Mouse (Mus musculus): ENCODE results near the gene Emx1. TPM values are rescaled to one million over a fixed set of nuclear protein-coding genes. Genes with fewer than 3 reads are reported as not detected.

The Emx1 gene
- polyA plus RNA-seq, 1 experiment from 2014 or later, result 1.5 TPM

GRCm38 (mm10) chr6:85218251-85218650 is 31.0 kb downstream of the Emx1 start:
- ATAC-seq (ENCODE audit: insufficient number of reproducible peaks, insufficient read depth, low FRiP score, low TSS enrichment, low read depth), result no peak
- whole genome bisulfite sequencing, result 53% methylated on average over 4 of the region's 4 CpGs
- no peaks in the 10 kb centered on the region for H3K9me3 ChIP-seq
- no peak overlapping the region for H3K4me2 ChIP-seq
- H3K27ac ChIP-seq, result peak overlapping the region; percentile 56; the same call in 1 of the 2 replicates
- H3K9ac ChIP-seq (replicated peaks), result no peak overlapping the region
- H3K36me3 ChIP-seq, result no peaks in the 10 kb centered on the region
- H3K4me1 ChIP-seq (replicated peaks), result peaks cover 42% of the 10 kb centered on the region
- peaks cover 6% of the 10 kb centered on the region; the same call in 1 of the 2 replicates for H3K27me3 ChIP-seq
- no peak overlapping the region for H3K4me3 ChIP-seq (replicated peaks)

GRCm38 (mm10) chr6:85218684-85219445 is 31.6 kb downstream of the Emx1 start:
- WGBS, result 38% methylated on average over 5 of the region's 5 CpGs

GRCm38 (mm10) chr6:85219706-85220105 is 32.5 kb downstream of the Emx1 start:
- ATAC-seq (ENCODE audit: insufficient number of reproducible peaks, insufficient read depth, low FRiP score, low TSS enrichment, low read depth), result no peak

More at GRCm38 (mm10) chr6:85218684-85219445, 31.6 kb downstream of the Emx1 start:
- Histone ChIP-seq H3K36me3 (no peaks in the 10 kb centered on the region), H3K9ac (replicated peaks) (no peak overlapping the region), H3K4me2 (no peak overlapping the region), H3K4me1 (replicated peaks) (peaks cover 49% of the 10 kb centered on the region), H3K9me3 (no peaks in the 10 kb centered on the region), H3K27ac (peak overlapping the region; percentile 66), H3K27me3 (peaks cover 6% of the 10 kb centered on the region; the same call in 1 of the 2 replicates), H3K4me3 (replicated peaks) (no peak overlapping the region)
- ATAC-seq (ENCODE audit: insufficient number of reproducible peaks, insufficient read depth, low FRiP score, low TSS enrichment, low read depth), result peak; percentile 35; the same call in 1 of the 2 replicates

GRCm38 (mm10) chr6:85220917-85221316 is 33.7 kb downstream of the Emx1 start:
- 26% methylated on average over 4 of the region's 4 CpGs for whole genome bisulfite sequencing
- H3K4me1 ChIP-seq (replicated peaks), result peaks cover 55% of the 10 kb centered on the region

More at GRCm38 (mm10) chr6:85219706-85220105, 32.5 kb downstream of the Emx1 start:
- Histone ChIP-seq H3K4me3 (replicated peaks) (no peak overlapping the region), H3K27ac (no peak overlapping the region), H3K9me3 (no peaks in the 10 kb centered on the region), H3K9ac (replicated peaks) (no peak overlapping the region), H3K27me3 (peaks cover 1% of the 10 kb centered on the region; the same call in 1 of the 2 replicates), H3K4me1 (replicated peaks) (peaks cover 55% of the 10 kb centered on the region), H3K36me3 (no peaks in the 10 kb centered on the region), H3K4me2 (no peak overlapping the region)
- 94% methylated on average over 11 of the region's 11 CpGs for WGBS

GRCm38 (mm10) chr6:85222551-85222950 is 35.3 kb downstream of the Emx1 start:
- no peak overlapping the region for H3K4me3 ChIP-seq (replicated peaks)
- 78% methylated on average over 10 of the region's 10 CpGs for WGBS
- peaks cover 60% of the 10 kb centered on the region for H3K4me1 ChIP-seq (replicated peaks)
- no peak overlapping the region for H3K4me2 ChIP-seq
- H3K9me3 ChIP-seq, result no peaks in the 10 kb centered on the region
- no peak overlapping the region for H3K27ac ChIP-seq
- ATAC-seq (ENCODE audit: insufficient number of reproducible peaks, insufficient read depth, low FRiP score, low TSS enrichment, low read depth), result no peak
- H3K27me3 ChIP-seq, result 0 out of 2 replicates have a peak, but pooled peaks cover 2% of the 10 kb centered on the region
- H3K9ac ChIP-seq (replicated peaks), result no peak overlapping the region
- H3K36me3 ChIP-seq, result no peaks in the 10 kb centered on the region

More at GRCm38 (mm10) chr6:85220917-85221316, 33.7 kb downstream of the Emx1 start:
- Histone ChIP-seq H3K4me2 (no peak overlapping the region; the same call in 1 of the 2 replicates), H3K9ac (replicated peaks) (no peak overlapping the region), H3K9me3 (no peaks in the 10 kb centered on the region), H3K27me3 (0 out of 2 replicates have a peak, but pooled peaks cover 2% of the 10 kb centered on the region), H3K27ac (peak overlapping the region; percentile 73), H3K4me3 (replicated peaks) (no peak overlapping the region), H3K36me3 (no peaks in the 10 kb centered on the region)
- no peak for ATAC-seq (ENCODE audit: insufficient number of reproducible peaks, insufficient read depth, low FRiP score, low TSS enrichment, low read depth)

GRCm38 (mm10) chr6:85223498-85224150 is 36.4 kb downstream of the Emx1 start:
- Histone ChIP-seq H3K4me1 (replicated peaks) (peaks cover 52% of the 10 kb centered on the region), H3K9me3 (no peaks in the 10 kb centered on the region), H3K36me3 (no peaks in the 10 kb centered on the region), H3K9ac (replicated peaks) (no peak overlapping the region), H3K27me3 (0 out of 2 replicates have a peak, but pooled peaks cover 2% of the 10 kb centered on the region), H3K4me3 (replicated peaks) (no peak overlapping the region), H3K4me2 (no peak overlapping the region), H3K27ac (no peak overlapping the region)
- WGBS, result 32% methylated on average over 14 of the region's 14 CpGs
- ATAC-seq (ENCODE audit: insufficient number of reproducible peaks, insufficient read depth, low FRiP score, low TSS enrichment, low read depth), result no peak

GRCm38 (mm10) chr6:85224442-85224891 is 37.2 kb downstream of the Emx1 start:
- no peak for ATAC-seq (ENCODE audit: insufficient number of reproducible peaks, insufficient read depth, low FRiP score, low TSS enrichment, low read depth)
- Histone ChIP-seq H3K4me3 (replicated peaks) (no peak overlapping the region), H3K27me3 (0 out of 2 replicates have a peak, but pooled peaks cover 2% of the 10 kb centered on the region), H3K9ac (replicated peaks) (no peak overlapping the region), H3K9me3 (no peaks in the 10 kb centered on the region), H3K4me1 (replicated peaks) (peaks cover 43% of the 10 kb centered on the region), H3K36me3 (no peaks in the 10 kb centered on the region), H3K27ac (no peak overlapping the region), H3K4me2 (no peak overlapping the region)
- 52% methylated on average over 15 of the region's 15 CpGs for WGBS

- no peak overlapping the region for H3K4me2 ChIP-seq
- H3K4me3 ChIP-seq (replicated peaks), result no peak overlapping the region
- H3K9ac ChIP-seq (replicated peaks), result no peak overlapping the region
- WGBS, result 50% methylated on average over 9 of the region's 9 CpGs
- H3K4me1 ChIP-seq (replicated peaks), result peaks cover 28% of the 10 kb centered on the region
- H3K27me3 ChIP-seq, result 0 out of 2 replicates have a peak, but pooled peaks cover 2% of the 10 kb centered on the region
- H3K27ac ChIP-seq, result no peak overlapping the region
- H3K36me3 ChIP-seq, result no peaks in the 10 kb centered on the region
- no peaks in the 10 kb centered on the region for H3K9me3 ChIP-seq
- no peak for ATAC-seq (ENCODE audit: insufficient number of reproducible peaks, insufficient read depth, low FRiP score, low TSS enrichment, low read depth)
Observed at GRCm38 (mm10) chr6:85226570-85226969, 39.3 kb downstream of the Emx1 start.

- Histone ChIP-seq H3K4me2 (no peak overlapping the region), H3K27ac (no peak overlapping the region), H3K9me3 (no peaks in the 10 kb centered on the region), H3K4me3 (replicated peaks) (no peak overlapping the region), H3K4me1 (replicated peaks) (peaks cover 31% of the 10 kb centered on the region), H3K36me3 (no peaks in the 10 kb centered on the region), H3K27me3 (0 out of 2 replicates have a peak, but pooled peaks cover 2% of the 10 kb centered on the region), H3K9ac (replicated peaks) (no peak overlapping the region)
- ATAC-seq (ENCODE audit: insufficient number of reproducible peaks, insufficient read depth, low FRiP score, low TSS enrichment, low read depth), result no peak
- WGBS, result 68% methylated on average over 2 of the region's 2 CpGs
Observed at GRCm38 (mm10) chr6:85227520-85227919, 40.3 kb downstream of the Emx1 start.

- H3K9me3 ChIP-seq, result no peaks in the 10 kb centered on the region
- no peak overlapping the region for H3K27ac ChIP-seq
- no peak overlapping the region for H3K9ac ChIP-seq (replicated peaks)
- H3K27me3 ChIP-seq, result no peaks in the 10 kb centered on the region; the same call in 1 of the 2 replicates
- 60% methylated on average over 3 of the region's 3 CpGs for WGBS
- H3K4me1 ChIP-seq (replicated peaks), result peaks cover 38% of the 10 kb centered on the region
- no peak overlapping the region for H3K4me2 ChIP-seq
- H3K36me3 ChIP-seq, result no peaks in the 10 kb centered on the region
- ATAC-seq (ENCODE audit: insufficient number of reproducible peaks, insufficient read depth, low FRiP score, low TSS enrichment, low read depth), result no peak
- H3K4me3 ChIP-seq (replicated peaks), result no peak overlapping the region
Observed at GRCm38 (mm10) chr6:85230762-85231161, 43.5 kb downstream of the Emx1 start.

- H3K4me3 ChIP-seq (replicated peaks), result no peak overlapping the region
- no peaks in the 10 kb centered on the region for H3K9me3 ChIP-seq
- H3K9ac ChIP-seq (replicated peaks), result no peak overlapping the region
- H3K27ac ChIP-seq, result no peak overlapping the region
- no peaks in the 10 kb centered on the region; the same call in 1 of the 2 replicates for H3K27me3 ChIP-seq
- no peaks in the 10 kb centered on the region for H3K36me3 ChIP-seq
- H3K4me1 ChIP-seq (replicated peaks), result peaks cover 41% of the 10 kb centered on the region
- WGBS, result 21% methylated on average over 6 of the region's 6 CpGs
- no peak for ATAC-seq (ENCODE audit: insufficient number of reproducible peaks, insufficient read depth, low FRiP score, low TSS enrichment, low read depth)
- H3K4me2 ChIP-seq, result no peak overlapping the region
Observed at GRCm38 (mm10) chr6:85231469-85231868, 44.2 kb downstream of the Emx1 start.

All from limb, embryonic 12.5 days (tissue).